Mouse (Mus musculus): ENCODE measurements around the gene Gm47189. TPM values are rescaled to one million over a fixed set of nuclear protein-coding genes. Genes with fewer than 3 reads are reported as not detected.
"Not testable (repeated sequence)": the region's sequence is repeated elsewhere in the genome, so short reads cannot be mapped to it uniquely, and the experiment has no call there.

Gm47189 gene
- not detected in 2 replicates for polyA plus RNA-seq (2016; fragmentation: Nextera tagmentation; extraction: Ambion mirVana)

DNA sequence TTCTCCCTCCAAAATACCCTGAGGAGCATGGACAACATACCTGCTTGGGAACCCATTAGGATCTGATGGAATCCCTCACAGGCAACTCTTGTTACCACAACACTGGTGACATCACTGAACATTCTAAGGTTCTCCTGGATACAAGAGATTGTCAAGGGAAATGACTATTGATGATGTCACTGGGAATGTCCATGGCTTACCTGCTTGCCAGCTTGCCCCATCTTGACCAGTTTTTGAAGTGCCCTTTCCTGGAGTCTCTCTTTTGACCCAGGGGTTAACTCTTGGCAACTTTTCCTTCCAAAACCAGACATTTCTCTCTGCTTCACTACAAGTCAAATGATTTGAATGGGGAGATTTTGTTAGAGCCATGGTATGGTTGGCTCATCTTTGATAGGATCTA lies at the start of gene Gm47189:
Gene Gm47189, minus strand, starts transcription at position 101 of the 400 bp plus-strand sequence.
- H3K36me3 ChIP-seq; H3K4me2 ChIP-seq (replicated peaks); ATAC-seq (ENCODE audit: low FRiP score, low read depth): not testable (repeated sequence)

GRCm38 (mm10) chr14:41755931-41756330 lies 16.3 kb downstream of the Gm47189 start:
- H3K27me3 ChIP-seq; H3K4me2 ChIP-seq (replicated peaks); H3K36me3 ChIP-seq; H3K27ac ChIP-seq (replicated peaks); H3K9me3 ChIP-seq; H3K9ac ChIP-seq (replicated peaks); ATAC-seq (ENCODE audit: low FRiP score, low read depth); H3K4me1 ChIP-seq; H3K4me3 ChIP-seq: not testable (repeated sequence)
- 85% methylated on average over 3 of the region's 3 CpGs for WGBS

More for the DNA sequence above, at the start of gene Gm47189:
- H3K27me3 ChIP-seq; H3K4me3 ChIP-seq; H3K27ac ChIP-seq (replicated peaks); H3K9ac ChIP-seq (replicated peaks); H3K9me3 ChIP-seq; H3K4me1 ChIP-seq: not testable (repeated sequence)

DNA sequence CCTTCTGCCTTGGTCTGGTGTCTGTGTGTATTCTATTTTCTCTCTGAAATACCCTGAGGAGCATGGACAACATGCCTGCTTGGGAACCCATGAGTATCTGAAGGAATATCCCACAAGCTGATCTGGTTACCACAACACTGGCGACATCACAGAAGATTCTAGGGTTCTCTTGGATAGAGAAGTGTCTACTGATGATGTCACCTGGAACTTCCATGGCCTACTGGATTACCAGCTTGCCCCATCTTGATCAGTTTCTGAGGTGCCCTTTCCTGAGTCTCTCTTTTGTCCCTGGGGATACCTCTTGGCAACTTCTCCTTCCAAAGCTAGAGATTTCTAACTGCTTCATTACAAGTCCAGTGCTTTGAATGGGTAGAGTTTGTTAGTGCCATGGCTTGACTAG lies 21.7 kb downstream of the Gm47189 start, which contains the start of gene Gm7929:
Gene Gm7929, minus strand, starts transcription at position 101 of the 400 bp plus-strand sequence.
- not testable (repeated sequence) for H3K4me2 ChIP-seq (replicated peaks); H3K9me3 ChIP-seq; H3K27me3 ChIP-seq; H3K27ac ChIP-seq (replicated peaks); H3K4me1 ChIP-seq; H3K36me3 ChIP-seq; ATAC-seq (ENCODE audit: low FRiP score, low read depth); H3K9ac ChIP-seq (replicated peaks); H3K4me3 ChIP-seq
- 73% methylated on average over 1 of the region's 1 CpGs for WGBS

DNA sequence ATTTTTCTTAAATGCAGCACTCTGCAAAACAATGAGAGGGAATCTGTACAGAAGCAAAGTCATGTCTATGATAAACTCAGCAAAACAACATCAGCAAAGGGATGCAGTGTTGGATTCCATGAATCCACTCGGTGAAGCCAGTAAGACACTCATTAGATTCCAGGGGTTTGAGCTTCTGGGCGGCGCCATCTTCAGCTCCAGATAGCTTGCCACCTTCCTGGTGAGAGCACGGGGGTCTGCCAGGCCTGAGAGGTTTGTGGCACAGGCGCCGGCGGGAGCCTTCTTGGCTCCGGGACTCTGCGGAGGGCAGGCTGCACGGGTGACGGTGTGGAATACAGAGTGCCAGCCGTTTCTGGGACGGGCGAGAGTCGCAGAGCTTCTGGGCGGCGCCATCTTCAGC lies 48.8 kb downstream of the Gm47189 start:
- not testable (repeated sequence) for H3K27ac ChIP-seq (replicated peaks); ATAC-seq (ENCODE audit: low FRiP score, low read depth); H3K4me3 ChIP-seq; H3K4me1 ChIP-seq; H3K36me3 ChIP-seq; H3K9ac ChIP-seq (replicated peaks); H3K27me3 ChIP-seq; H3K9me3 ChIP-seq; H3K4me2 ChIP-seq (replicated peaks)
- WGBS: 69% methylated on average over 17 of the region's 17 CpGs

GRCm38 (mm10) chr14:41717180-41717579 lies 55.1 kb downstream of the Gm47189 start:
- 82% methylated on average over 1 of the region's 1 CpGs for WGBS
- H3K36me3 ChIP-seq; H3K9ac ChIP-seq (replicated peaks); H3K4me1 ChIP-seq; H3K27me3 ChIP-seq; H3K27ac ChIP-seq (replicated peaks); H3K4me3 ChIP-seq; H3K4me2 ChIP-seq (replicated peaks); H3K9me3 ChIP-seq; ATAC-seq (ENCODE audit: low FRiP score, low read depth): not testable (repeated sequence)

Other genes starting within 250 kb of the Gm47189 start
- not detected in 2 replicates for gene Gm7970, start 216.9 kb downstream of the Gm47189 start, polyA plus RNA-seq (2016; fragmentation: Nextera tagmentation; extraction: Ambion mirVana)
- gene 1700049E17Rik2, start 199.2 kb downstream of the Gm47189 start, polyA plus RNA-seq (2016; fragmentation: Nextera tagmentation; extraction: Ambion mirVana): not detected in 2 replicates
- gene Gm3072, start 147.8 kb downstream of the Gm47189 start, polyA plus RNA-seq (2016; fragmentation: Nextera tagmentation; extraction: Ambion mirVana): not detected in 2 replicates
- not detected in 2 replicates for gene Gm3676, start 126.0 kb downstream of the Gm47189 start, polyA plus RNA-seq (2016; fragmentation: Nextera tagmentation; extraction: Ambion mirVana)
- not detected in 2 replicates for gene Gm8068, start 70.6 kb downstream of the Gm47189 start, polyA plus RNA-seq (2016; fragmentation: Nextera tagmentation; extraction: Ambion mirVana)
- gene Gm7929, start 21.8 kb downstream of the Gm47189 start, polyA plus RNA-seq (2016; fragmentation: Nextera tagmentation; extraction: Ambion mirVana): not detected in 2 replicates
- gene Gm7980, start 134.8 kb upstream of the Gm47189 start, polyA plus RNA-seq (2016; fragmentation: Nextera tagmentation; extraction: Ambion mirVana): not detected in 2 replicates
- not detected in 2 replicates for gene 1700049E17Rik1, start 152.5 kb upstream of the Gm47189 start, polyA plus RNA-seq (2016; fragmentation: Nextera tagmentation; extraction: Ambion mirVana)
- gene 1700024B05Rik, start 171.6 kb upstream of the Gm47189 start, polyA plus RNA-seq (2016; fragmentation: Nextera tagmentation; extraction: Ambion mirVana): not detected in 2 replicates
- not detected in 2 replicates for gene Gm6401, start 195.5 kb upstream of the Gm47189 start, polyA plus RNA-seq (2016; fragmentation: Nextera tagmentation; extraction: Ambion mirVana)
- gene Gm3543, start 210.9 kb upstream of the Gm47189 start, polyA plus RNA-seq (2016; fragmentation: Nextera tagmentation; extraction: Ambion mirVana): not detected in 2 replicates

Measured in midbrain, embryonic 12.5 days (tissue).